Mouse (Mus musculus): ENCODE data around the gene Hist3h2ba.

DNA sequence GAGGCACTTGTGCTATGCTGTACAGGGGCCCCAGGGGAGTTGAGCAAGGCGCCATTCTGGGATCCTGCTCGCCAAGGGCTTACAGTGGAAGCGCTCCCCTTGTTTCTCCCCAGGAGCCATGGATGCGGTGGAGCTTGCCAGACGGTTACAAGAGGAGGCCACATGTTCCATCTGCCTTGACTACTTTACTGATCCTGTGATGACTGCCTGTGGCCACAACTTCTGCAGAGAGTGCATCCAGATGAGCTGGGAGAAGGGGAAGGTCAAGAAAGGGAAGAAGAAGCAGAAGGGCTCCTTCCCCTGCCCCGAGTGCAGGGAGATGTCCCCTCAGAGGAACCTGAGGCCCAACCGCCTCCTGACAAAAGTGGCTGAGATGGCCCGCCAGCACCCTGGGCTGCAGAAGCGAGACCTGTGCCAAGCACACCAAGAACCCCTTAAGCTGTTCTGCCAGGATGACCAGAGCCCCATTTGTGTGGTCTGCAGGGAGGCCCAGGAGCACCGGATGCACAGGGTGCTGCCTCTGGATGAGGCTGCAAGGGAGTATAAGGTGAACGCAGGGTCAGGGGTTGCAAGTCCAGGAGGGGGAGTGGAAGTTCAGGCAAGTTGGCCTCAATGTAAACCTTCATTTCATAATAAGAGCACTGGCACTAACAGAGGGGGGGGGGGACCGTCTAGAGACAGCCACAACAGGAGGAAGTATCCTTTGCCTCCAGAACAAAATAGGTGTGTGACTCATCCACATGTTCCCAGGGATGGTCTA, 16.5 kb downstream of the Hist3h2ba start:
- TF ChIP-seq CTCF (IDR thresholded peaks at IDR 0.05; ENCODE audit: low read depth, low read length) (no peak), GATA1 (IDR thresholded peaks at IDR 0.05; ENCODE audit: borderline replicate concordance, low read length) (no peak), TAL1 (conservative IDR thresholded peaks at IDR 0.05; ENCODE audit: low read depth, low read length) (no peak), GATA2 (IDR thresholded peaks at IDR 0.05; ENCODE audit: borderline replicate concordance, low read depth, low read length) (no peak)

All from G1E (cell line).